Mouse (Mus musculus) limb, embryonic 12.5 days (tissue): ENCODE results near the gene Otud7b. TPM values are rescaled to one million over a fixed set of nuclear protein-coding genes. Genes with fewer than 3 reads are reported as not detected.

Experiments used
- ATAC-seq: fragments of 200-750 bp; cut with Nextera tagmentation; 2 replicates; pipeline ENCODE4 v1.8.0; 2017; ENCODE audit warnings: low read depth, moderate TSS enrichment; ENCODE audit not compliant: insufficient number of reproducible peaks, insufficient read depth, low FRiP score, low TSS enrichment
- H3K27ac ChIP-seq: fragments of 300-500 bp; sonication (generic); 2 replicates; pipeline ENCODE4 v1.5.1; 2016; ENCODE audit warnings: mild to moderate bottlenecking, moderate library complexity
- H3K27me3 ChIP-seq: fragments of 300-500 bp; sonication (generic); 2 replicates; pipeline ENCODE4 v1.6.1; 2016; ENCODE audit warnings: mild to moderate bottlenecking, moderate library complexity
- H3K36me3 ChIP-seq: fragments of 300-500 bp; sonication (generic); 2 replicates; pipeline ENCODE4 v1.6.1; 2016; ENCODE audit warnings: mild to moderate bottlenecking, moderate library complexity
- H3K4me1 ChIP-seq: fragments of 300-500 bp; sonication (generic); replicated peaks from 2 replicates; pipeline ENCODE4 v1.6.1; 2016
- H3K4me2 ChIP-seq: fragments of 300-500 bp; sonication (generic); 2 replicates; pipeline ENCODE4 v1.6.1; 2016; ENCODE audit warnings: mild to moderate bottlenecking, moderate library complexity
- H3K4me3 ChIP-seq: fragments of 300-500 bp; sonication (generic); replicated peaks from 2 replicates; pipeline ENCODE4 v1.5.1; 2016; ENCODE audit warnings: mild to moderate bottlenecking
- H3K9ac ChIP-seq: fragments of 300-500 bp; sonication (generic); replicated peaks from 2 replicates; pipeline ENCODE4 v1.6.1; 2016; ENCODE audit warnings: mild to moderate bottlenecking, moderate library complexity
- H3K9me3 ChIP-seq: fragments of 300-500 bp; sonication (generic); 2 replicates; pipeline ENCODE4 v1.6.1; 2016; ENCODE audit warnings: mild to moderate bottlenecking, moderate library complexity
- WGBS: fragments of 180-500 bp; shearing (Covaris S2); methylation state at CpG from one replicate; pipeline ENCODE4 v1.1.7; 2016; 5-methylcytosine and 5-hydroxymethylcytosine counted together
- polyA plus RNA-seq: library from polyadenylated mRNA; unstranded; fragments of >200 nt; fragmentation: Nextera tagmentation; extraction: Ambion mirVana; gene quantifications from 2 replicates; pipeline ENCODE4 v1.2.1, GENCODE M21; 2016

The Otud7b gene
- polyA plus RNA-seq, 1 experiment from 2014 or later: 23.3 TPM

- H3K27me3 ChIP-seq: no peaks in the 10 kb centered on the region
- no peak overlapping the region for H3K4me3 ChIP-seq
- H3K27ac ChIP-seq: no peak overlapping the region
- H3K9me3 ChIP-seq: no peaks in the 10 kb centered on the region
- ATAC-seq: no peak
- H3K36me3 ChIP-seq: no peaks in the 10 kb centered on the region
- no peak overlapping the region for H3K4me2 ChIP-seq
- no peak overlapping the region for H3K9ac ChIP-seq
- WGBS: 65% methylated on average over 5 of the region's 5 CpGs
- no peaks in the 10 kb centered on the region for H3K4me1 ChIP-seq
Observed at GRCm38 (mm10) chr3:96066741-96067140, 37.6 kb upstream of the Otud7b start.

GRCm38 (mm10) chr3:96069046-96069445, 35.3 kb upstream of the Otud7b start:
- WGBS: 90% methylated on average over 6 of the region's 6 CpGs
- ATAC-seq: no peak

GRCm38 (mm10) chr3:96069542-96069941, 34.8 kb upstream of the Otud7b start:
- no peak for ATAC-seq
- Histone ChIP-seq H3K27me3 (no peaks in the 10 kb centered on the region), H3K4me3 (no peak overlapping the region), H3K9me3 (no peaks in the 10 kb centered on the region), H3K9ac (no peak overlapping the region), H3K27ac (no peak overlapping the region), H3K4me2 (no peak overlapping the region), H3K4me1 (no peaks in the 10 kb centered on the region), H3K36me3 (no peaks in the 10 kb centered on the region)
- WGBS: 73% methylated on average over 1 of the region's 1 CpGs

More at GRCm38 (mm10) chr3:96069046-96069445, 35.3 kb upstream of the Otud7b start:
- H3K4me1 ChIP-seq: no peaks in the 10 kb centered on the region
- H3K9ac ChIP-seq: no peak overlapping the region
- H3K9me3 ChIP-seq: no peaks in the 10 kb centered on the region
- H3K27me3 ChIP-seq: no peaks in the 10 kb centered on the region
- no peaks in the 10 kb centered on the region for H3K36me3 ChIP-seq
- no peak overlapping the region for H3K4me3 ChIP-seq
- H3K4me2 ChIP-seq: no peak overlapping the region
- H3K27ac ChIP-seq: no peak overlapping the region

- Histone ChIP-seq H3K36me3 (no peaks in the 10 kb centered on the region), H3K27me3 (no peaks in the 10 kb centered on the region), H3K9me3 (no peaks in the 10 kb centered on the region), H3K4me3 (no peak overlapping the region), H3K4me2 (no peak overlapping the region), H3K4me1 (no peaks in the 10 kb centered on the region), H3K27ac (no peak overlapping the region), H3K9ac (no peak overlapping the region)
- WGBS: 75% methylated on average over 4 of the region's 4 CpGs
- no peak for ATAC-seq
Observed at GRCm38 (mm10) chr3:96070241-96070640, 34.1 kb upstream of the Otud7b start.

GRCm38 (mm10) chr3:96072921-96073486, 31.3 kb upstream of the Otud7b start:
- WGBS: 74% methylated on average over 12 of the region's 12 CpGs
- no peaks in the 10 kb centered on the region for H3K9me3 ChIP-seq

GRCm38 (mm10) chr3:96078066-96078465, 26.3 kb upstream of the Otud7b start:
- 71% methylated on average over 6 of the region's 6 CpGs for whole genome bisulfite sequencing
- Histone ChIP-seq H3K9me3 (no peaks in the 10 kb centered on the region), H3K27me3 (no peaks in the 10 kb centered on the region), H3K36me3 (no peaks in the 10 kb centered on the region), H3K4me2 (no peak overlapping the region), H3K27ac (no peak overlapping the region), H3K9ac (no peak overlapping the region), H3K4me1 (no peaks in the 10 kb centered on the region), H3K4me3 (no peak overlapping the region)
- no peak; the same call in 1 of the 2 replicates for ATAC-seq

More at GRCm38 (mm10) chr3:96072921-96073486, 31.3 kb upstream of the Otud7b start:
- Histone ChIP-seq H3K36me3 (no peaks in the 10 kb centered on the region), H3K27me3 (no peaks in the 10 kb centered on the region), H3K4me2 (no peak overlapping the region), H3K9ac (no peak overlapping the region), H3K4me1 (no peaks in the 10 kb centered on the region), H3K27ac (no peak overlapping the region), H3K4me3 (no peak overlapping the region)
- no peak for ATAC-seq

- no peak for ATAC-seq
- H3K27me3 ChIP-seq: no peaks in the 10 kb centered on the region
- H3K36me3 ChIP-seq: no peaks in the 10 kb centered on the region
- WGBS: 43% methylated on average over 3 of the region's 3 CpGs
- H3K9ac ChIP-seq: no peak overlapping the region
- no peak overlapping the region for H3K27ac ChIP-seq
- no peak overlapping the region for H3K4me3 ChIP-seq
- no peak overlapping the region for H3K4me2 ChIP-seq
- H3K4me1 ChIP-seq: no peaks in the 10 kb centered on the region
- no peaks in the 10 kb centered on the region for H3K9me3 ChIP-seq
Observed at GRCm38 (mm10) chr3:96078711-96079110, 25.6 kb upstream of the Otud7b start.

- Histone ChIP-seq H3K27me3 (no peaks in the 10 kb centered on the region), H3K4me1 (no peaks in the 10 kb centered on the region), H3K4me2 (no peak overlapping the region), H3K36me3 (no peaks in the 10 kb centered on the region), H3K4me3 (no peak overlapping the region), H3K9me3 (no peaks in the 10 kb centered on the region), H3K9ac (no peak overlapping the region), H3K27ac (no peak overlapping the region)
- ATAC-seq: no peak
- WGBS: 65% methylated on average over 1 of the region's 1 CpGs
Observed at GRCm38 (mm10) chr3:96081006-96081405, 23.3 kb upstream of the Otud7b start.

GRCm38 (mm10) chr3:96081650-96082049, 22.7 kb upstream of the Otud7b start:
- Histone ChIP-seq H3K4me3 (no peak overlapping the region), H3K4me1 (no peaks in the 10 kb centered on the region), H3K9me3 (no peaks in the 10 kb centered on the region), H3K4me2 (no peak overlapping the region), H3K9ac (no peak overlapping the region), H3K36me3 (no peaks in the 10 kb centered on the region), H3K27me3 (no peaks in the 10 kb centered on the region), H3K27ac (no peak overlapping the region)
- 87% methylated on average over 4 of the region's 4 CpGs for WGBS
- no peak for ATAC-seq

GRCm38 (mm10) chr3:96082100-96082499, 22.2 kb upstream of the Otud7b start:
- ATAC-seq: no peak
- no peak overlapping the region for H3K4me2 ChIP-seq
- 74% methylated on average over 2 of the region's 2 CpGs for WGBS

GRCm38 (mm10) chr3:96082714-96083508, 21.4 kb upstream of the Otud7b start:
- ATAC-seq: no peak
- H3K4me1 ChIP-seq: no peaks in the 10 kb centered on the region
- H3K4me3 ChIP-seq: no peak overlapping the region
- no peak overlapping the region for H3K27ac ChIP-seq
- H3K4me2 ChIP-seq: no peak overlapping the region
- H3K9me3 ChIP-seq: no peaks in the 10 kb centered on the region
- 86% methylated on average over 15 of the region's 15 CpGs for WGBS
- H3K9ac ChIP-seq: no peak overlapping the region
- no peaks in the 10 kb centered on the region for H3K36me3 ChIP-seq
- H3K27me3 ChIP-seq: no peaks in the 10 kb centered on the region

More at GRCm38 (mm10) chr3:96082100-96082499, 22.2 kb upstream of the Otud7b start:
- Histone ChIP-seq H3K4me3 (no peak overlapping the region), H3K27me3 (no peaks in the 10 kb centered on the region), H3K9ac (no peak overlapping the region), H3K4me1 (no peaks in the 10 kb centered on the region), H3K36me3 (no peaks in the 10 kb centered on the region), H3K27ac (no peak overlapping the region), H3K9me3 (no peaks in the 10 kb centered on the region)
